ENCODE assay signal across 14 mouse cellular contexts in genomic region chr6:52594752-52595151, GRCm38 (mm10).
"Had no signal": no experiment of that assay in that cellular context is flagged by ENCODE, and none has a peak within 500 bp of the region (broad histone marks: within the 10 kb centered on the region; RNA-seq: fewer than 3 reads in every experiment).

No protein-coding gene starts in this region.

- H3K9ac ChIP-seq: limb, embryonic 12.5 days; liver, embryonic 13.5 days; liver, postnatal 0 days; midbrain, embryonic 13.5 days; neural tube, embryonic 12.5 days; stomach, embryonic 15.5 days had no signal

- H3K27ac ChIP-seq: limb, embryonic 12.5 days; liver, embryonic 13.5 days; midbrain, embryonic 13.5 days; neural tube, embryonic 12.5 days; stomach, embryonic 15.5 days had no signal

- DNase-seq: kidney, adult 8-10 months; kidney, postnatal 25 days; layer of hippocampus, adult 9-11 months; layer of hippocampus, postnatal 36 days; liver; liver, embryonic 13.5 days; liver, postnatal 0 days; lung, postnatal 36 days; retina, postnatal 1 day; thymus, postnatal 36 days had no signal

- H3K4me3 ChIP-seq: limb, embryonic 12.5 days; liver, embryonic 13.5 days; midbrain, embryonic 13.5 days; neural tube, embryonic 12.5 days; stomach, embryonic 15.5 days had no signal

- H3K4me1 ChIP-seq: liver, embryonic 13.5 days; midbrain, embryonic 13.5 days; neural tube, embryonic 12.5 days; stomach, embryonic 15.5 days had no signal

- ATAC-seq: liver, postnatal 0 days; midbrain, embryonic 13.5 days had no signal

- H3K9me3 ChIP-seq: limb, embryonic 12.5 days; liver, embryonic 13.5 days; midbrain, embryonic 13.5 days; neural tube, embryonic 12.5 days; stomach, embryonic 15.5 days had no signal

- H3K36me3 ChIP-seq: limb, embryonic 12.5 days; liver, embryonic 13.5 days; midbrain, embryonic 13.5 days; neural tube, embryonic 12.5 days; stomach, embryonic 15.5 days had no signal

- H3K27me3 ChIP-seq: limb, embryonic 12.5 days; liver, embryonic 13.5 days; midbrain, embryonic 13.5 days; neural tube, embryonic 12.5 days; stomach, embryonic 15.5 days had no signal

- H3K4me2 ChIP-seq: limb, embryonic 12.5 days; liver, embryonic 13.5 days; midbrain, embryonic 13.5 days; neural tube, embryonic 12.5 days; stomach, embryonic 15.5 days had no signal
